Mouse (Mus musculus): ENCODE results near the gene Hlcs. TPM values are rescaled to one million over a fixed set of nuclear protein-coding genes. Genes with fewer than 3 reads are reported as not detected.
A peak's percentile ranks its signal among the peaks of the same experiment; 100 is the strongest.

Hlcs gene
- polyA plus RNA-seq, 1 experiment from 2014 or later = 2.1 TPM

DNA sequence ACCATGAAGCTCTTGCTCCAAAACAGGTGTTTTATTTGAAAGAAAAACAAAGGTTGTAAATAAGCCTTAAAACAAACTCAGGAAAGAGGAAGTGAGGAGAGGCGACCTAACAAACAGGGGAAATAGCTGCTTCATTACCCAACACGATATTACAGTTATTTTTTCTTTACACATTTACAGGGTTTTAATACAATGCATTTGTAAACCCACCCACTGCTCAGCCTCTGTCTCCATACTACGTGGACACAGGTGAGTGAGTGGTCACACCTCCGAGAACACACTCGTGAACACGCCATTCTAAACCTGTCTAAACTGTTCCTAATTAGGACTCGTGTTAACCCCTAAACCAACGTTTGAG is 90.0 kb downstream of the Hlcs start:
- no peak overlapping the region for H3K4me3 ChIP-seq (replicated peaks)
- H3K9ac ChIP-seq = no peak overlapping the region
- 42% methylated on average over 8 of the region's 8 CpGs for WGBS (ENCODE audit: insufficient replicate concordance)
- H3K27ac ChIP-seq (replicated peaks) = no peak overlapping the region
- no peak overlapping the region for H3K4me2 ChIP-seq
- H3K36me3 ChIP-seq (replicated peaks) = no peaks in the 10 kb centered on the region
- no peak for ATAC-seq (ENCODE audit: insufficient read depth)
- H3K27me3 ChIP-seq = no peaks in the 10 kb centered on the region
- H3K4me1 ChIP-seq (replicated peaks) = no peaks in the 10 kb centered on the region
- H3K9me3 ChIP-seq (replicated peaks) = no peaks in the 10 kb centered on the region

DNA sequence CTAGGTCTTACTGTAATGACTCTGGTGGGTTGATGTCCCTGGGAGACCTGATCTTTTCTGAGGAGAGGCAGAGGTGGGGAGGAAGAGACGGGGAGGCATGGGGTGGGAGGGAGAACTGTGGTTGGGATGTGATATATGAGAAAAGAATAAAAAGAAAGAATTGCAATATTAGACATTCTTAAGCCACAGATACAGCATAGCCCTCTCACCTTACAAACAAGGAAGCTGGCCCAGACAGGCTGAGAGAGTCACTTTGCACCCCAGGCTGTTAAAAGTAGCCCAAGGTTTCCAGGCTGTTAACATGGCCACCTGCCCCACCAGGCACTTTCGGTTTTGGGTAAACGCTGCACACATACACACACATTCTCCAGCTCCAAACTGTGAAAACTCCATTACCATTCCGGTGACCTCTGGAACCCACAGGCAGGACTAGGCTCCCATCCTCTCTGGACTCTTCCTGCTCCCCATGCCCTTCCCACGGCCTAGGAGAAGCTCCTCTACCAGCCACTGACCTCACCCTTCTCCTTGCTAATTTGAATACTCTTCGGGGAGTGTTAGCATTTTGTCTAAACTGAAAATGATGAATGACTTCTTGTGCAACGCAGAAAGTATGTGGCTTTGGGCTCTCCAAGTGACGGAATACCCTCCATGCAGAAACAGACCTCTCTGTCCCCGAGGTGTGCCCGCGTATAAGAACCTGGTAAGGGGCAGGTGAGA is 90.6 kb downstream of the Hlcs start:
- WGBS (ENCODE audit: insufficient replicate concordance) = 47% methylated on average over 11 of the region's 11 CpGs
- Histone ChIP-seq H3K4me2 (0 out of 2 replicates have a peak overlapping the region, but pooled peaks have one; percentile 10), H3K27me3 (no peaks in the 10 kb centered on the region), H3K27ac (replicated peaks) (peak overlapping the region; percentile 43; the same call in 1 of the 2 replicates), H3K36me3 (replicated peaks) (no peaks in the 10 kb centered on the region), H3K9me3 (replicated peaks) (no peaks in the 10 kb centered on the region), H3K4me3 (replicated peaks) (no peak overlapping the region), H3K4me1 (replicated peaks) (no peaks in the 10 kb centered on the region), H3K9ac (no peak overlapping the region)
- no peak for ATAC-seq (ENCODE audit: insufficient read depth)

GRCm38 (mm10) chr16:94210689-94211357 is 102.5 kb downstream of the Hlcs start:
- Histone ChIP-seq H3K27me3 (no peaks in the 10 kb centered on the region), H3K27ac (replicated peaks) (no peak overlapping the region), H3K9me3 (replicated peaks) (no peaks in the 10 kb centered on the region), H3K9ac (no peak overlapping the region), H3K4me2 (no peak overlapping the region), H3K36me3 (replicated peaks) (no peaks in the 10 kb centered on the region), H3K4me3 (replicated peaks) (no peak overlapping the region), H3K4me1 (replicated peaks) (0 out of 2 replicates have a peak, but pooled peaks cover 1% of the 10 kb centered on the region)
- WGBS (ENCODE audit: insufficient replicate concordance) = 78% methylated on average over 15 of the region's 15 CpGs
- ATAC-seq (ENCODE audit: insufficient read depth) = no peak

- WGBS (ENCODE audit: insufficient replicate concordance) = 45% methylated on average over 3 of the region's 3 CpGs
- H3K27me3 ChIP-seq = no peaks in the 10 kb centered on the region
- no peaks in the 10 kb centered on the region for H3K36me3 ChIP-seq (replicated peaks)
- 0 out of 2 replicates have a peak, but pooled peaks cover 5% of the 10 kb centered on the region for H3K4me1 ChIP-seq (replicated peaks)
- no peak overlapping the region for H3K4me3 ChIP-seq (replicated peaks)
- no peaks in the 10 kb centered on the region for H3K9me3 ChIP-seq (replicated peaks)
- ATAC-seq (ENCODE audit: insufficient read depth) = no peak
- H3K9ac ChIP-seq = no peak overlapping the region
- no peak overlapping the region for H3K27ac ChIP-seq (replicated peaks)
- no peak overlapping the region for H3K4me2 ChIP-seq
Observed at GRCm38 (mm10) chr16:94209626-94210025, 103.7 kb downstream of the Hlcs start.

- ATAC-seq (ENCODE audit: insufficient read depth) = no peak
- Histone ChIP-seq H3K9ac (no peak overlapping the region), H3K36me3 (replicated peaks) (no peaks in the 10 kb centered on the region), H3K27ac (replicated peaks) (no peak overlapping the region), H3K4me1 (replicated peaks) (0 out of 2 replicates have a peak, but pooled peaks cover 5% of the 10 kb centered on the region), H3K4me3 (replicated peaks) (no peak overlapping the region), H3K27me3 (no peaks in the 10 kb centered on the region), H3K9me3 (replicated peaks) (no peaks in the 10 kb centered on the region), H3K4me2 (no peak overlapping the region)
- 70% methylated on average over 10 of the region's 10 CpGs for WGBS (ENCODE audit: insufficient replicate concordance)
Observed at GRCm38 (mm10) chr16:94208826-94209225, 104.5 kb downstream of the Hlcs start.

DNA sequence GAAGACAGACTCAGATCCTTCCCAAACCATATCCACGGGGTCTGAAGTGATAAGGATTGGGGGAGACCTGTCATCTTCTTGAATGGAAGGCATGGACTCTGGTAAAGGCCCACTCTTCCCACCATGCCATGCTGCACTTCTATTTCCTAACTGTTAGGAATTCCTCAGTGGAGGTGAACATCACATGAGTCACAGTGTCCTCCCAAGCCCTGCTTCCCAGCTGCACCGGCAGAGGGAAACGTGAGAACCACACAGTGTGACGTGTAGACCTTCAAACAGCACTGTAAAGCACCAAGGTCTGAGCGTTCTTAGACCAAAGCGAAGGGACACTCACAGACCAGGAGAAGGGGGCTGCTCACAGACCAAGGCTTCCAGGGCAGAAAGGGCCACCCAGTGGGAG is 105.2 kb downstream of the Hlcs start:
- no peak; the same call in 1 of the 2 replicates for ATAC-seq (ENCODE audit: insufficient read depth)
- WGBS (ENCODE audit: insufficient replicate concordance) = 72% methylated on average over 6 of the region's 6 CpGs
- Histone ChIP-seq H3K27me3 (no peaks in the 10 kb centered on the region), H3K4me2 (no peak overlapping the region), H3K27ac (replicated peaks) (no peak overlapping the region), H3K9ac (no peak overlapping the region), H3K4me1 (replicated peaks) (0 out of 2 replicates have a peak, but pooled peaks cover 5% of the 10 kb centered on the region), H3K9me3 (replicated peaks) (no peaks in the 10 kb centered on the region), H3K36me3 (replicated peaks) (no peaks in the 10 kb centered on the region), H3K4me3 (replicated peaks) (no peak overlapping the region)

GRCm38 (mm10) chr16:94205528-94206484 is 107.6 kb downstream of the Hlcs start:
- WGBS (ENCODE audit: insufficient replicate concordance) = 52% methylated on average over 26 of the region's 26 CpGs
- Histone ChIP-seq H3K4me3 (replicated peaks) (no peak overlapping the region), H3K36me3 (replicated peaks) (no peaks in the 10 kb centered on the region), H3K9me3 (replicated peaks) (no peaks in the 10 kb centered on the region), H3K9ac (no peak overlapping the region), H3K27ac (replicated peaks) (no peak overlapping the region), H3K4me1 (replicated peaks) (0 out of 2 replicates have a peak, but pooled peaks cover 5% of the 10 kb centered on the region), H3K4me2 (no peak overlapping the region), H3K27me3 (no peaks in the 10 kb centered on the region)
- no peak for ATAC-seq (ENCODE audit: insufficient read depth)

DNA sequence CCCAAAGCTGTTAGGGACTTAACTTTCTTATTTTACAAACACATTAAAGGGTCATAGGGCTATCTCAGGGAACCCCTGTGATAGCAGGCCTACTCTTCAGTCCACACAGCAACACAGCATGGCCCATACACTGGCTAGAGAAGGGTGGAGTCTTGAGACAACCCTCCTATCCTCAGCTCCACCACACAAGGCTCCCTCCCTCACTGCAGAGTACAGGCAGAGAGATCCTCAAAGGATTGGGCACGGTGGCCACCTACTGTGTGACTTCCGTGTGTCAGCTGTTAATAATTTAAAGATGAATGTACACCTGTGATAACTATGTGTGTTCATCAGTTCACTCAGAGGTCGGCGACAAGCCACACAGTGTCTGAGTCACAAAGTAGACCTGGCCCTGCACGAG is 112.0 kb downstream of the Hlcs start:
- H3K9me3 ChIP-seq (replicated peaks) = no peaks in the 10 kb centered on the region
- no peaks in the 10 kb centered on the region for H3K27me3 ChIP-seq
- H3K9ac ChIP-seq = no peak overlapping the region
- H3K4me1 ChIP-seq (replicated peaks) = 0 out of 2 replicates have a peak, but pooled peaks cover 5% of the 10 kb centered on the region
- H3K27ac ChIP-seq (replicated peaks) = no peak overlapping the region
- no peak for ATAC-seq (ENCODE audit: insufficient read depth)
- 49% methylated on average over 5 of the region's 5 CpGs for WGBS (ENCODE audit: insufficient replicate concordance)
- no peak overlapping the region for H3K4me2 ChIP-seq
- no peak overlapping the region for H3K4me3 ChIP-seq (replicated peaks)
- no peaks in the 10 kb centered on the region for H3K36me3 ChIP-seq (replicated peaks)

DNA sequence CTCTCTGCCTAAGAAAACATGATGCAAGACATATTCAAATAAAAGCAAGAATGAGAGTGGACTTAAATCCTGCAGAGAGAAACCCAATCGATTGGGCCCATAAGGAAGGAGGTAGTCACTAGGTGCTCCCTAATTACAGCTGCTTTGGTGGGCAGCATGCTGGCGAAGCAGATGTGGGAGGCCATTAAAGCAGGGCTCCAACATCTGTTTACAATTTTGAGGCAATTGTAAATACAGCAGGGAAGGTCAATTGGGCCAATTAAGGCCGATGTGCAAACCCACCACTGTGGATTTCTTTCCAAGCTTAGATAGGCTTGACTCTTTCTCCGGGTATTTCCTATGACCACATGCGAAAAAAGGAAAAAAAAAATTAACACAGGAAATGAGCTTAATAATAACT is 117.5 kb downstream of the Hlcs start:
- no peak overlapping the region for H3K9ac ChIP-seq
- no peak overlapping the region for H3K27ac ChIP-seq (replicated peaks)
- no peak overlapping the region for H3K4me2 ChIP-seq
- H3K4me3 ChIP-seq (replicated peaks) = no peak overlapping the region
- no peak for ATAC-seq (ENCODE audit: insufficient read depth)
- no peaks in the 10 kb centered on the region for H3K4me1 ChIP-seq (replicated peaks)
- no peaks in the 10 kb centered on the region for H3K27me3 ChIP-seq
- no peaks in the 10 kb centered on the region for H3K36me3 ChIP-seq (replicated peaks)
- no peaks in the 10 kb centered on the region for H3K9me3 ChIP-seq (replicated peaks)
- WGBS (ENCODE audit: insufficient replicate concordance) = 50% methylated on average over 5 of the region's 5 CpGs

- ATAC-seq (ENCODE audit: insufficient read depth) = no peak
- 75% methylated on average over 25 of the region's 25 CpGs for WGBS (ENCODE audit: insufficient replicate concordance)
- Histone ChIP-seq H3K4me3 (replicated peaks) (no peak overlapping the region), H3K4me1 (replicated peaks) (0 out of 2 replicates have a peak, but pooled peaks cover 3% of the 10 kb centered on the region), H3K4me2 (no peak overlapping the region), H3K9me3 (replicated peaks) (no peaks in the 10 kb centered on the region), H3K27ac (replicated peaks) (no peak overlapping the region), H3K36me3 (replicated peaks) (no peaks in the 10 kb centered on the region), H3K27me3 (no peaks in the 10 kb centered on the region), H3K9ac (no peak overlapping the region)
Observed at GRCm38 (mm10) chr16:94191379-94192315, 121.7 kb downstream of the Hlcs start.
